Mouse (Mus musculus) kidney, embryonic 14.5 days (tissue): Measurements from ENCODE around the gene Nkx6-1. TPM values are rescaled to one million over a fixed set of nuclear protein-coding genes. Genes with fewer than 3 reads are reported as not detected.

Experiments used
- ATAC-seq: fragments of 200-750 bp; cut with Nextera tagmentation; 2 replicates; pipeline ENCODE4 v1.8.0; 2017; ENCODE audit warnings: moderate number of reproducible peaks, mild to moderate bottlenecking, moderate TSS enrichment, moderate library complexity; ENCODE audit not compliant: low FRiP score, low TSS enrichment
- H3K27ac ChIP-seq: fragments of 300-500 bp; sonication (generic); 2 replicates; pipeline ENCODE4 v1.5.1; 2014; ENCODE audit warnings: low read depth, mild to moderate bottlenecking, low read length, moderate library complexity, mixed read lengths
- H3K27me3 ChIP-seq: fragments of 300-500 bp; sonication (generic); 2 replicates; pipeline ENCODE4 v1.6.1; 2014; ENCODE audit warnings: mild to moderate bottlenecking, low read length; ENCODE audit not compliant: control insufficient read depth, insufficient read depth
- H3K36me3 ChIP-seq: fragments of 300-500 bp; sonication (generic); 2 replicates; pipeline ENCODE4 v1.6.1; 2014; ENCODE audit warnings: low read length, mixed read lengths; ENCODE audit not compliant: control insufficient read depth, insufficient read depth
- H3K4me1 ChIP-seq: fragments of 300-500 bp; sonication (generic); 2 replicates; pipeline ENCODE4 v1.6.1; 2014; ENCODE audit warnings: low read length, mixed read lengths; ENCODE audit not compliant: control insufficient read depth, insufficient read depth
- H3K4me2 ChIP-seq: fragments of 300-500 bp; sonication (generic); replicated peaks from 2 replicates; pipeline ENCODE4 v1.6.1; 2014; ENCODE audit warnings: low read depth, mild to moderate bottlenecking, low read length
- H3K4me3 ChIP-seq: fragments of 300-500 bp; sonication (generic); 2 replicates; pipeline ENCODE4 v1.5.1; 2014; ENCODE audit warnings: mild to moderate bottlenecking, low read length
- H3K9ac ChIP-seq: fragments of 300-500 bp; sonication (generic); 2 replicates; pipeline ENCODE4 v1.6.1; 2014; ENCODE audit warnings: low read depth, mild to moderate bottlenecking, low read length, moderate library complexity
- H3K9me3 ChIP-seq: fragments of 300-500 bp; sonication (generic); 2 replicates; pipeline ENCODE4 v1.6.1; 2016; ENCODE audit warnings: low read length; ENCODE audit not compliant: control insufficient read depth
- WGBS: fragments of 180-500 bp; shearing (Covaris S2); extraction: QIAGEN DNeasy Blood & Tissue Kit; methylation state at CpG from one replicate; pipeline ENCODE4 v1.1.7; 2014; 5-methylcytosine and 5-hydroxymethylcytosine counted together
- polyA plus RNA-seq: library from polyadenylated mRNA; unstranded; fragments of >200 nt; fragmentation: Nextera tagmentation; extraction: Ambion mirVana; gene quantifications from 2 replicates; pipeline ENCODE4 v1.2.1, GENCODE M21; 2014

Nkx6-1 gene
- polyA plus RNA-seq, 1 experiment from 2014 or later = 0.70 TPM

- Histone ChIP-seq H3K27ac (no peak overlapping the region), H3K27me3 (peaks cover 59% of the 10 kb centered on the region), H3K36me3 (no peaks in the 10 kb centered on the region), H3K4me2 (peak overlapping the region; percentile 12; the same call in 1 of the 2 replicates), H3K9me3 (no peaks in the 10 kb centered on the region), H3K4me1 (peaks cover 13% of the 10 kb centered on the region), H3K4me3 (no peak overlapping the region), H3K9ac (no peak overlapping the region)
- ATAC-seq = no peak
- 2% methylated on average over 15 of the region's 15 CpGs for WGBS
These were observed 4.6 kb upstream of the Nkx6-1 start for GRCm38 (mm10) chr5:101669381-101669780.

- no peak overlapping the region for H3K4me3 ChIP-seq
- WGBS = 4% methylated on average over 12 of the region's 12 CpGs
- no peak for ATAC-seq
- H3K36me3 ChIP-seq = no peaks in the 10 kb centered on the region
- no peaks in the 10 kb centered on the region for H3K9me3 ChIP-seq
- no peak overlapping the region for H3K27ac ChIP-seq
- peaks cover 22% of the 10 kb centered on the region for H3K4me1 ChIP-seq
- H3K9ac ChIP-seq = no peak overlapping the region
- H3K4me2 ChIP-seq = no peak overlapping the region
- peaks cover 68% of the 10 kb centered on the region for H3K27me3 ChIP-seq
These were observed 3.7 kb upstream of the Nkx6-1 start for GRCm38 (mm10) chr5:101668475-101668874.

- Histone ChIP-seq H3K36me3 (no peaks in the 10 kb centered on the region), H3K4me3 (no peak overlapping the region; the same call in 1 of the 2 replicates), H3K9ac (no peak overlapping the region), H3K4me1 (peaks cover 25% of the 10 kb centered on the region), H3K27ac (no peak overlapping the region), H3K27me3 (peaks cover 71% of the 10 kb centered on the region), H3K9me3 (no peaks in the 10 kb centered on the region), H3K4me2 (no peak overlapping the region)
- ATAC-seq = no peak
- 1% methylated on average over 15 of the region's 15 CpGs for WGBS
These were observed 3.2 kb upstream of the Nkx6-1 start for GRCm38 (mm10) chr5:101668028-101668427.

- WGBS = under 1% methylated on average over 19 of the region's 19 CpGs
- Histone ChIP-seq H3K4me2 (no peak overlapping the region), H3K27ac (no peak overlapping the region), H3K9ac (no peak overlapping the region), H3K27me3 (peaks cover 77% of the 10 kb centered on the region), H3K4me1 (peaks cover 25% of the 10 kb centered on the region), H3K9me3 (no peaks in the 10 kb centered on the region), H3K36me3 (no peaks in the 10 kb centered on the region), H3K4me3 (peak overlapping the region; percentile 4; the same call in 1 of the 2 replicates)
- no peak for ATAC-seq
These were observed 2.6 kb upstream of the Nkx6-1 start for GRCm38 (mm10) chr5:101667263-101667990.

GRCm38 (mm10) chr5:101666713-101667112 is 1.9 kb upstream of the Nkx6-1 start:
- no peak overlapping the region for H3K4me2 ChIP-seq
- peaks cover 25% of the 10 kb centered on the region for H3K4me1 ChIP-seq
- H3K4me3 ChIP-seq = no peak overlapping the region
- H3K36me3 ChIP-seq = no peaks in the 10 kb centered on the region
- no peak for ATAC-seq
- H3K9ac ChIP-seq = no peak overlapping the region
- peaks cover 84% of the 10 kb centered on the region for H3K27me3 ChIP-seq
- no peak overlapping the region for H3K27ac ChIP-seq
- 1% methylated on average over 18 of the region's 18 CpGs for WGBS
- H3K9me3 ChIP-seq = no peaks in the 10 kb centered on the region

GRCm38 (mm10) chr5:101666091-101666490 is 1.3 kb upstream of the Nkx6-1 start:
- WGBS = under 1% methylated on average over 9 of the region's 9 CpGs
- Histone ChIP-seq H3K27ac (no peak overlapping the region), H3K4me3 (no peak overlapping the region), H3K36me3 (no peaks in the 10 kb centered on the region), H3K4me2 (no peak overlapping the region), H3K9me3 (no peaks in the 10 kb centered on the region), H3K4me1 (peaks cover 25% of the 10 kb centered on the region), H3K9ac (no peak overlapping the region), H3K27me3 (peaks cover 89% of the 10 kb centered on the region)
- ATAC-seq = no peak

GRCm38 (mm10) chr5:101664423-101664921 is 324 bp downstream of the Nkx6-1 start:
- Histone ChIP-seq H3K36me3 (no peaks in the 10 kb centered on the region), H3K9ac (peak overlapping the region; percentile 37; the same call in 1 of the 2 replicates), H3K27ac (no peak overlapping the region), H3K27me3 (peaks cover 90% of the 10 kb centered on the region), H3K4me3 (peak overlapping the region; percentile 37), H3K4me1 (peaks cover 25% of the 10 kb centered on the region), H3K4me2 (peak overlapping the region; percentile 69), H3K9me3 (no peaks in the 10 kb centered on the region)
- under 1% methylated on average over 63 of the region's 64 CpGs for WGBS
- ATAC-seq = no peak

GRCm38 (mm10) chr5:101663621-101664422 is 974 bp downstream of the Nkx6-1 start:
- peak overlapping the region; percentile 37 for H3K4me3 ChIP-seq
- under 1% methylated on average over 80 of the region's 94 CpGs for WGBS
- no peak for ATAC-seq
- peaks cover 25% of the 10 kb centered on the region for H3K4me1 ChIP-seq
- no peaks in the 10 kb centered on the region for H3K36me3 ChIP-seq
- peaks cover 90% of the 10 kb centered on the region for H3K27me3 ChIP-seq
- peak overlapping the region; percentile 69 for H3K4me2 ChIP-seq
- peak overlapping the region; percentile 51 for H3K9ac ChIP-seq
- H3K9me3 ChIP-seq = no peaks in the 10 kb centered on the region
- no peak overlapping the region for H3K27ac ChIP-seq
